Mouse (Mus musculus): Measurements from ENCODE around the gene Mnt. TPM values are rescaled to one million over a fixed set of nuclear protein-coding genes. Genes with fewer than 3 reads are reported as not detected.

Gene Mnt
- polyA plus RNA-seq, 1 experiment from 2014 or later, result 3.0 TPM

DNA sequence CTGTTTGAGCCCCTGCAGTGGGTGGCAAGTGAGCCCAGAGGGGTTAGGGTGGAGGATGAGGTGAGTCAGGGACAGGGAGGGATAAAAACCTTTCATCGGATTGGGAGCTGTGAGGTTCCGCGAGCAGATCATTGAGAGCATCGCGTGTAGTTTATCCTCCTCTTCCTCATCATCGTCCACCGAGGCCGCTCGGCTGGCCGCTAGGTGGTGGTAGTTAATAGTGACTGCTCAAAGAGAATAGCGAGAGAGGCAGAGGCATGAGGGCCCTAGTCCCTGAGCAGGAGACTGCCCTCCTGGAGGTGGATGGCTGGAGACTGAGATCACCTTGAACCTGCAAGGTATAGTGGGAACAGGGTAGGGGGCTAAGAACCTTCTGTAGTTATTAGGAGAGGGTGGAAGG is 32.8 kb downstream of the Mnt start:
- Histone ChIP-seq H3K27ac (ENCODE audit: low read length) (no peak overlapping the region), H3K36me3 (ENCODE audit: control insufficient read depth, insufficient read depth, low read length) (no peaks in the 10 kb centered on the region), H3K4me2 (ENCODE audit: low read depth, low read length) (no peak overlapping the region), H3K9me3 (ENCODE audit: control insufficient read depth, low read length) (no peaks in the 10 kb centered on the region), H3K9ac (ENCODE audit: low read length) (no peak overlapping the region), H3K4me1 (replicated peaks; ENCODE audit: control insufficient read depth, insufficient read depth, low read length) (peaks cover 6% of the 10 kb centered on the region), H3K27me3 (ENCODE audit: control insufficient read depth, insufficient read depth, low read depth, low read length) (no peaks in the 10 kb centered on the region), H3K4me3 (ENCODE audit: low read length) (no peak overlapping the region)
- 19% methylated on average over 10 of the region's 11 CpGs for WGBS
- peak; percentile 37; the same call in 1 of the 2 replicates for ATAC-seq (ENCODE audit: low read depth)

- H3K36me3 ChIP-seq (ENCODE audit: control insufficient read depth, insufficient read depth, low read length), result no peaks in the 10 kb centered on the region
- no peak overlapping the region for H3K4me3 ChIP-seq (ENCODE audit: low read length)
Measured at GRCm38 (mm10) chr11:74864421-74864820, 33.7 kb downstream of the Mnt start.

DNA sequence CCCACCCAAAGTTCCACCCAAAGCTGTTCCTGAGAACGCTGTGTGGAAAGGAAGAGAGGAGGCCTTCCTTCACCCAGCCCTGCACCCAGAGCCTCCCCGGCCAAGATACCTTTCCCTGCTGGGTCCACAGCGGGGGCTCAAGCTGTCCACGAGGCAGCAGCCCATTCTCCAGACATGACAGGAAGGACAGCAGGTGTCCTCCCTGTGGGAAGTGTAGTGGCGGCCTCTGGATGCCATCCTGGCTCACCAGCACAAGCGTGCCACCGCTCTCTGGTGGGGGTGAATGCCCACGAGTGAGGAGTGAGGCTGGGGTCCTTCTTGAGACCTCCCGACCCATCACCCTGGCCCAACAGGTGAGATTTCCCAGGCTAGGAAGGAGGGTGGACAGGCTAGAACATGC is 34.5 kb downstream of the Mnt start:
- no peaks in the 10 kb centered on the region for H3K9me3 ChIP-seq (ENCODE audit: control insufficient read depth, low read length)
- no peak for ATAC-seq (ENCODE audit: low read depth)
- WGBS, result 84% methylated on average over 9 of the region's 9 CpGs
- peaks cover 6% of the 10 kb centered on the region for H3K4me1 ChIP-seq (replicated peaks; ENCODE audit: control insufficient read depth, insufficient read depth, low read length)
- no peak overlapping the region for H3K4me3 ChIP-seq (ENCODE audit: low read length)
- H3K36me3 ChIP-seq (ENCODE audit: control insufficient read depth, insufficient read depth, low read length), result no peaks in the 10 kb centered on the region
- H3K4me2 ChIP-seq (ENCODE audit: low read depth, low read length), result no peak overlapping the region
- H3K27ac ChIP-seq (ENCODE audit: low read length), result no peak overlapping the region
- no peaks in the 10 kb centered on the region for H3K27me3 ChIP-seq (ENCODE audit: control insufficient read depth, insufficient read depth, low read depth, low read length)
- no peak overlapping the region for H3K9ac ChIP-seq (ENCODE audit: low read length)

More at GRCm38 (mm10) chr11:74864421-74864820, 33.7 kb downstream of the Mnt start:
- no peak for ATAC-seq (ENCODE audit: low read depth)
- Histone ChIP-seq H3K9me3 (ENCODE audit: control insufficient read depth, low read length) (no peaks in the 10 kb centered on the region), H3K27me3 (ENCODE audit: control insufficient read depth, insufficient read depth, low read depth, low read length) (no peaks in the 10 kb centered on the region), H3K4me2 (ENCODE audit: low read depth, low read length) (no peak overlapping the region), H3K27ac (ENCODE audit: low read length) (no peak overlapping the region), H3K4me1 (replicated peaks; ENCODE audit: control insufficient read depth, insufficient read depth, low read length) (peaks cover 6% of the 10 kb centered on the region), H3K9ac (ENCODE audit: low read length) (no peak overlapping the region)
- WGBS, result 78% methylated on average over 9 of the region's 9 CpGs

- Histone ChIP-seq H3K36me3 (ENCODE audit: control insufficient read depth, insufficient read depth, low read length) (no peaks in the 10 kb centered on the region), H3K4me3 (ENCODE audit: low read length) (no peak overlapping the region), H3K9me3 (ENCODE audit: control insufficient read depth, low read length) (no peaks in the 10 kb centered on the region), H3K27me3 (ENCODE audit: control insufficient read depth, insufficient read depth, low read depth, low read length) (no peaks in the 10 kb centered on the region), H3K4me2 (ENCODE audit: low read depth, low read length) (no peak overlapping the region), H3K4me1 (replicated peaks; ENCODE audit: control insufficient read depth, insufficient read depth, low read length) (peaks cover 6% of the 10 kb centered on the region), H3K9ac (ENCODE audit: low read length) (no peak overlapping the region), H3K27ac (ENCODE audit: low read length) (no peak overlapping the region; the same call in 1 of the 2 replicates)
- 75% methylated on average over 4 of the region's 4 CpGs for WGBS
- peak; percentile 72 for ATAC-seq (ENCODE audit: low read depth)
Measured at GRCm38 (mm10) chr11:74866640-74867039, 35.9 kb downstream of the Mnt start.

DNA sequence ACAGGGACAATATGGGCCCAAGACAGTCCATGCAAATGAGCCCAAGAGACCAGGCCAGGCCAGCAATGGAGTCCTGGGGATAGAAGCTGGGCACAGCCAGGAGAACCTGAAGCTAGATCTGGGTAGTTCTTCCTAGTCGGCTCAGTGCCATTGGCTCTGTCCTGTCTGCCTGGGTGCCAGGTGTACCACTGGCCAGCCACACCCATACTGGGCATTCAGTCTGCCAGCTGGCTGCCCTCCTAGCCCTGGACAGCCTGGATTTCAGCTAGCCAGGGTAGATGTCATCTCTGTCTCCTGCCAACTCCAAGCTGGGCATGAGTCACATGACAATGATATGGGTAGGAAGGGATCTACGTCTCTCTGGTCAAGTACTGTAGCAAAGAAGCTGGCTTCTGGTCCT is 36.5 kb downstream of the Mnt start:
- Histone ChIP-seq H3K27me3 (ENCODE audit: control insufficient read depth, insufficient read depth, low read depth, low read length) (no peaks in the 10 kb centered on the region), H3K4me3 (ENCODE audit: low read length) (no peak overlapping the region), H3K9ac (ENCODE audit: low read length) (no peak overlapping the region), H3K4me2 (ENCODE audit: low read depth, low read length) (no peak overlapping the region), H3K9me3 (ENCODE audit: control insufficient read depth, low read length) (no peaks in the 10 kb centered on the region), H3K4me1 (replicated peaks; ENCODE audit: control insufficient read depth, insufficient read depth, low read length) (peaks cover 6% of the 10 kb centered on the region), H3K36me3 (ENCODE audit: control insufficient read depth, insufficient read depth, low read length) (no peaks in the 10 kb centered on the region), H3K27ac (ENCODE audit: low read length) (no peak overlapping the region)
- ATAC-seq (ENCODE audit: low read depth), result no peak
- 87% methylated on average over 2 of the region's 2 CpGs for WGBS

GRCm38 (mm10) chr11:74868046-74868760 is 37.5 kb downstream of the Mnt start:
- Histone ChIP-seq H3K4me1 (replicated peaks; ENCODE audit: control insufficient read depth, insufficient read depth, low read length) (peaks cover 6% of the 10 kb centered on the region), H3K27ac (ENCODE audit: low read length) (no peak overlapping the region), H3K27me3 (ENCODE audit: control insufficient read depth, insufficient read depth, low read depth, low read length) (no peaks in the 10 kb centered on the region), H3K9me3 (ENCODE audit: control insufficient read depth, low read length) (no peaks in the 10 kb centered on the region), H3K36me3 (ENCODE audit: control insufficient read depth, insufficient read depth, low read length) (no peaks in the 10 kb centered on the region), H3K4me3 (ENCODE audit: low read length) (no peak overlapping the region), H3K4me2 (ENCODE audit: low read depth, low read length) (no peak overlapping the region), H3K9ac (ENCODE audit: low read length) (no peak overlapping the region)
- WGBS, result 80% methylated on average over 13 of the region's 13 CpGs
- ATAC-seq (ENCODE audit: low read depth), result no peak

- WGBS, result 82% methylated on average over 6 of the region's 6 CpGs
- H3K9me3 ChIP-seq (ENCODE audit: control insufficient read depth, low read length), result no peaks in the 10 kb centered on the region
- no peak overlapping the region for H3K27ac ChIP-seq (ENCODE audit: low read length)
- H3K4me2 ChIP-seq (ENCODE audit: low read depth, low read length), result no peak overlapping the region
- no peak for ATAC-seq (ENCODE audit: low read depth)
- no peak overlapping the region for H3K9ac ChIP-seq (ENCODE audit: low read length)
- H3K36me3 ChIP-seq (ENCODE audit: control insufficient read depth, insufficient read depth, low read length), result no peaks in the 10 kb centered on the region
- H3K4me1 ChIP-seq (replicated peaks; ENCODE audit: control insufficient read depth, insufficient read depth, low read length), result 0 out of 2 replicates have a peak, but pooled peaks cover 2% of the 10 kb centered on the region
- no peaks in the 10 kb centered on the region for H3K27me3 ChIP-seq (ENCODE audit: control insufficient read depth, insufficient read depth, low read depth, low read length)
- H3K4me3 ChIP-seq (ENCODE audit: low read length), result no peak overlapping the region
Measured at GRCm38 (mm10) chr11:74869603-74870002, 38.9 kb downstream of the Mnt start.

- no peak for ATAC-seq (ENCODE audit: low read depth)
- Histone ChIP-seq H3K27ac (ENCODE audit: low read length) (no peak overlapping the region), H3K4me1 (replicated peaks; ENCODE audit: control insufficient read depth, insufficient read depth, low read length) (0 out of 2 replicates have a peak, but pooled peaks cover 2% of the 10 kb centered on the region), H3K9me3 (ENCODE audit: control insufficient read depth, low read length) (no peaks in the 10 kb centered on the region), H3K4me2 (ENCODE audit: low read depth, low read length) (no peak overlapping the region), H3K36me3 (ENCODE audit: control insufficient read depth, insufficient read depth, low read length) (no peaks in the 10 kb centered on the region), H3K27me3 (ENCODE audit: control insufficient read depth, insufficient read depth, low read depth, low read length) (no peaks in the 10 kb centered on the region), H3K4me3 (ENCODE audit: low read length) (no peak overlapping the region), H3K9ac (ENCODE audit: low read length) (no peak overlapping the region)
- 56% methylated on average over 4 of the region's 4 CpGs for whole genome bisulfite sequencing
Measured at GRCm38 (mm10) chr11:74870544-74870943, 39.8 kb downstream of the Mnt start.

DNA sequence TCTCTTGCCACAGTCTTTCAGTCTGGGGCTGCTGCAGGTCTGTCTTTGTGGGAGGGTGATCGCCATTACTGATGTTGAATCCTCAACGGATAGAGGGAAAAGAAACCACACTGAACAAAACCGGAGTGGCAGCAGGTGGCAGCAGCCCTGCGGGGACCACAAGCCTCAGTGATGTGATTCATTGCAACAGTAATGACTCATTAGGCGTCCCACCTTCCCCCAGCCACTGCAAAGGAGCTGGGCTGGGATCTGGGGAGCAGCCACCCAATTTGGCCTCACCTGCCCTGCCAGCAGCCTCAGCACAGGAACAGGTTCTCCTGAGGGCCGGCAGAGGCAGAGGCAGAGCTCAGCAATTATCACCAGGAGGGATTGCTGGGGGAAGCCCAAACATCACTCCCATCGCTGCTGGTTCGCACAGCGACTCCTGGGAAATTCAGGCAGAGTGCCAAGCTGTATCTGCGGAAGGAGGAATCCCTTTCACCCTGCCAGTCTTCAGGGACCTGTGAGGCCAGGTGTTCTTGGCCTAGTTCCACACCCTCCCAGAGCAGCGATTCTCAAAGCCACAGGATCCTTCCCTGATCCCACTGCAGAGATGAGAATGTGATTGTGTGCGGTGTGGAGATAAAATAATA is 40.4 kb downstream of the Mnt start:
- H3K9ac ChIP-seq (ENCODE audit: low read length), result no peak overlapping the region

More for the DNA sequence above, 40.4 kb downstream of the Mnt start:
- no peak overlapping the region for H3K27ac ChIP-seq (ENCODE audit: low read length)
- H3K27me3 ChIP-seq (ENCODE audit: control insufficient read depth, insufficient read depth, low read depth, low read length), result no peaks in the 10 kb centered on the region
- no peak overlapping the region for H3K4me3 ChIP-seq (ENCODE audit: low read length)
- H3K36me3 ChIP-seq (ENCODE audit: control insufficient read depth, insufficient read depth, low read length), result no peaks in the 10 kb centered on the region
- no peak overlapping the region for H3K4me2 ChIP-seq (ENCODE audit: low read depth, low read length)
- no peaks in the 10 kb centered on the region for H3K9me3 ChIP-seq (ENCODE audit: control insufficient read depth, low read length)
- 33% methylated on average over 12 of the region's 12 CpGs for WGBS
- ATAC-seq (ENCODE audit: low read depth), result no peak
- 0 out of 2 replicates have a peak, but pooled peaks cover 2% of the 10 kb centered on the region for H3K4me1 ChIP-seq (replicated peaks; ENCODE audit: control insufficient read depth, insufficient read depth, low read length)
